Mouse (Mus musculus): ENCODE results near the gene Cd9. TPM values are rescaled to one million over a fixed set of nuclear protein-coding genes. Genes with fewer than 3 reads are reported as not detected.

Cd9 gene
- total and polyA plus RNA-seq, 3 experiments, result 57.1 to 178 (median 80.1) TPM

Other genes with a start within 250 kb of the Cd9 start
- not detected for gene Tuba3a, start 208.7 kb downstream of the Cd9 start, total RNA-seq (2021)
- gene Tuba3a, start 208.7 kb downstream of the Cd9 start, polyA plus RNA-seq (2012; rRNA removed), result not detected in 2 replicates
- gene Ltbr, start 180.9 kb downstream of the Cd9 start, total RNA-seq (2021), result 10 to 100 TPM; 75.1 to 78.7 TPM
- 179 and 206 TPM in 2 replicates for gene Ltbr, start 180.9 kb downstream of the Cd9 start, polyA plus RNA-seq (2012; rRNA removed)
- 1 to 10 TPM; 1.2 to 1.7 TPM for gene Scnn1a, start 174.1 kb downstream of the Cd9 start, total RNA-seq (2021)
- 1.9 and 2.5 TPM in 2 replicates for gene Scnn1a, start 174.1 kb downstream of the Cd9 start, polyA plus RNA-seq (2012; rRNA removed)
- 100 to 1,000 TPM; 208 to 308 TPM for gene Tnfrsf1a, start 145.4 kb downstream of the Cd9 start, total RNA-seq (2021)
- gene Tnfrsf1a, start 145.4 kb downstream of the Cd9 start, polyA plus RNA-seq (2012; rRNA removed), result 284 and 368 TPM in 2 replicates
- under 1 TPM in 1 of 2 experiments, not detected in 1; 0.21 TPM for gene Plekhg6, start 114.0 kb downstream of the Cd9 start, total RNA-seq (2021)
- 0.02 and 0.11 TPM in 2 replicates for gene Plekhg6, start 114.0 kb downstream of the Cd9 start, polyA plus RNA-seq (2012; rRNA removed)
- gene Vwf, start 52.0 kb upstream of the Cd9 start, total RNA-seq (2021), result 1 to 10 TPM; 4.5 to 8.5 TPM
- 12.2 and 18.9 TPM in 2 replicates for gene Vwf, start 52.0 kb upstream of the Cd9 start, polyA plus RNA-seq (2012; rRNA removed)
- gene Ano2, start 195.6 kb upstream of the Cd9 start, total RNA-seq (2021), result under 1 TPM; 0.09 to 0.10 TPM
- 0.03 TPM in 1 of 2 replicates, not detected in the other for gene Ano2, start 195.6 kb upstream of the Cd9 start, polyA plus RNA-seq (2012; rRNA removed)

Measured in adrenal gland, adult 2 months (tissue).